Mouse (Mus musculus): Measurements from ENCODE around the gene Szt2. TPM values are rescaled to one million over a fixed set of nuclear protein-coding genes. Genes with fewer than 3 reads are reported as not detected.

The Szt2 gene
- polyA plus RNA-seq, 2 experiments, result 11.7 to 37.2 TPM

DNA sequence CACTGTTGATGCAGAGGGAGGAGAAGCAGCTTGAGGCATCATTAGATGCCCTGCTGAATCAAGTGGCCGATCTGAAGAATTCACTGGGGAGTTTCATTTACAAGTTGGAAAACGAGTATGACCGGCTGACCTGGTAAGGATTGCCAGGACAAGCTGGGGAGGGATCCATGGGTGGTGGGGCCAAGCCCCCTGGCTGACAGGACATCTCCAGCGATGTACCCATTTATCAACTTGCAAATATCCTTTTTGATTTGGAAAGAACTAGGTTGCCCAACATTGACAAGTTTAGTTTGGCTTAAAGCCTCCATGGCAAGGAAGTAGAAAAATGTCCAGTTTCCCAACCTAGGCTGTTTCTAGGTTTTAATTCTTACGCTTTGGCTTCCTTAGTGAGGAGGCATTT lies 1.8 kb upstream of the Szt2 start:
- Histone ChIP-seq H3K4me1 (ENCODE audit: control insufficient read depth, insufficient read depth, low read length) (peaks cover 11% of the 10 kb centered on the region), H3K9ac (ENCODE audit: low read depth, low read length, severe bottlenecking) (no peak overlapping the region), H3K4me3 (replicated peaks; ENCODE audit: low read length) (no peak overlapping the region), H3K27me3 (ENCODE audit: control insufficient read depth, insufficient read depth, low read length) (no peaks in the 10 kb centered on the region), H3K9me3 (ENCODE audit: control insufficient read depth, low read length) (no peaks in the 10 kb centered on the region), H3K36me3 (ENCODE audit: control insufficient read depth, insufficient read depth, low read length) (peaks cover 47% of the 10 kb centered on the region), H3K4me2 (replicated peaks; ENCODE audit: low read depth, low read length, severe bottlenecking) (no peak overlapping the region), H3K27ac (replicated peaks; ENCODE audit: low read depth, low read length) (no peak overlapping the region)
- no peak for DNase-seq (ENCODE audit: low spot score)
- no peak for TF ChIP-seq POLR2A (IDR thresholded peaks at IDR 0.05; ENCODE audit: borderline replicate concordance, extremely low read depth, insufficient read depth, insufficient read length)
- WGBS, result 88% methylated on average over 5 of the region's 5 CpGs
- no peak for ATAC-seq (ENCODE audit: low FRiP score, low read depth)

DNA sequence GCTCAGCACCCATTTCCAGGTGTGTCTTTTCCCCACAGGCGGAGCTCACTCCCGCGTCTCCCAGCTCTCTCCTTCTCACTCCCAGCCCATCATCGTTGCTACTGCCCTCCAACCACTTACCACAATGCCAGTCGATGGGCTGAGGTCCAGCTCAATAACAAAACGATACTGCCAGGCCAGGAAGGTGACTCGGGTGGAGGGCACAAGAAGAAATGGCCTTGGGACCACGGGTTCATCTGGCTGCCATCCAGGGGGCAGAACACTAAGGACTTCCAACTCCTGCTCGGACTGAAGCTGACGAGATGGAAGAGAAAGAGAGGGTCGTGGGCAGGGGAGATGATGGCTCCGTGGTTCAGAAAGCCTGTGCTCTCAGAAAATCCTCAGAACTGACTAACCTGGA lies 6.4 kb downstream of the Szt2 start:
- no peak overlapping the region for H3K27ac ChIP-seq (replicated peaks; ENCODE audit: low read depth, low read length)
- H3K9ac ChIP-seq (ENCODE audit: low read depth, low read length, severe bottlenecking), result no peak overlapping the region
- peaks cover 54% of the 10 kb centered on the region for H3K36me3 ChIP-seq (ENCODE audit: control insufficient read depth, insufficient read depth, low read length)
- H3K4me3 ChIP-seq (replicated peaks; ENCODE audit: low read length), result no peak overlapping the region
- H3K4me2 ChIP-seq (replicated peaks; ENCODE audit: low read depth, low read length, severe bottlenecking), result no peak overlapping the region
- no peaks in the 10 kb centered on the region for H3K4me1 ChIP-seq (ENCODE audit: control insufficient read depth, insufficient read depth, low read length)
- 96% methylated on average over 12 of the region's 12 CpGs for WGBS
- H3K9me3 ChIP-seq (ENCODE audit: control insufficient read depth, low read length), result no peaks in the 10 kb centered on the region
- TF ChIP-seq POLR2A (IDR thresholded peaks at IDR 0.05; ENCODE audit: borderline replicate concordance, extremely low read depth, insufficient read depth, insufficient read length), result no peak
- DNase-seq (ENCODE audit: low spot score) (no peak), ATAC-seq (ENCODE audit: low FRiP score, low read depth) (no peak)
- H3K27me3 ChIP-seq (ENCODE audit: control insufficient read depth, insufficient read depth, low read length), result no peaks in the 10 kb centered on the region

DNA sequence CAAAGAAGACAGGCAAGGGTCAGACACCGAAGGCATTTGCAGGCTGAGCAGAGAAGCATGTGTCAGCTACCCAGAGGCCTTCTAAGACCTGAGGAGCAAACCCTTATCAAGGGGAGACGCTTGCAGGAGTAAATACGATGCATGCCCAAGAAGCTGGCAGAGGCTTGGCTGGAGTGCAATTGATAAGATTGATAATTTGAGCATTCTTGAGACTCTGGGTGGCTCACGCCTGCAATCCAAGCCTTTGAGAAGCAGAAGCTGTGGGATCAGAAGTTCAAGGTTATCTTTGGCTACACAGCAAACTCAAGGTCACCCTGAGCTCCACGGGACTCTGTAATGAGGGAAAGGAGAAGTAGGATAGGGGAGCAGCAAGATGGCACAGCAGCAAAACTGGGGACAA lies 7.2 kb downstream of the Szt2 start:
- no peak overlapping the region for H3K4me3 ChIP-seq (replicated peaks; ENCODE audit: low read length)
- no peak for ATAC-seq (ENCODE audit: low FRiP score, low read depth)
- H3K27ac ChIP-seq (replicated peaks; ENCODE audit: low read depth, low read length), result no peak overlapping the region
- H3K27me3 ChIP-seq (ENCODE audit: control insufficient read depth, insufficient read depth, low read length), result no peaks in the 10 kb centered on the region
- no peak overlapping the region for H3K9ac ChIP-seq (ENCODE audit: low read depth, low read length, severe bottlenecking)
- H3K4me2 ChIP-seq (replicated peaks; ENCODE audit: low read depth, low read length, severe bottlenecking), result no peak overlapping the region
- H3K4me1 ChIP-seq (ENCODE audit: control insufficient read depth, insufficient read depth, low read length), result no peaks in the 10 kb centered on the region
- DNase-seq (ENCODE audit: low spot score), result no peak
- TF ChIP-seq POLR2A (IDR thresholded peaks at IDR 0.05; ENCODE audit: borderline replicate concordance, extremely low read depth, insufficient read depth, insufficient read length), result no peak
- WGBS, result 90% methylated on average over 5 of the region's 5 CpGs
- H3K9me3 ChIP-seq (ENCODE audit: control insufficient read depth, low read length), result no peaks in the 10 kb centered on the region
- H3K36me3 ChIP-seq (ENCODE audit: control insufficient read depth, insufficient read depth, low read length), result peaks cover 62% of the 10 kb centered on the region

DNA sequence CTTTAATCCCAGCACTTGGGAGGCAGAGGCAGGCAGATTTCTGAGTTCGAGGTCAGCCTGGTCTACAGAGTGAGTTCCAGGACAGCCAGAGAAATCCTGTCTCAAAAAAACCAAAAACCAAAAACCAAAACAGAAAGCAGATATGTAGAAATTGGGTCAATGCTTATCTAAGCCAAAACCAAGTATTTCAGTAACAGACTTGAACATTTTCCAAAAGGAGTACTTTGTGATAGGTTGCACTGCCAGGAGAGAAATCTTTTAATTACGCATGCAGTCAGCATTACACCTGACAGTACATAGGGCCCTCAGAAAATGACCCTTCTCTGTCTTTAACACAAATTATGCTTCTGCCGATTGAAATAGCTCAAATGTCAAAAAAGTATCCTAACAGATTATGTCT lies 7.7 kb downstream of the Szt2 start:
- Histone ChIP-seq H3K4me3 (replicated peaks; ENCODE audit: low read length) (no peak overlapping the region), H3K4me2 (replicated peaks; ENCODE audit: low read depth, low read length, severe bottlenecking) (no peak overlapping the region), H3K9ac (ENCODE audit: low read depth, low read length, severe bottlenecking) (no peak overlapping the region), H3K27ac (replicated peaks; ENCODE audit: low read depth, low read length) (no peak overlapping the region), H3K27me3 (ENCODE audit: control insufficient read depth, insufficient read depth, low read length) (no peaks in the 10 kb centered on the region), H3K36me3 (ENCODE audit: control insufficient read depth, insufficient read depth, low read length) (peaks cover 67% of the 10 kb centered on the region), H3K4me1 (ENCODE audit: control insufficient read depth, insufficient read depth, low read length) (no peaks in the 10 kb centered on the region), H3K9me3 (ENCODE audit: control insufficient read depth, low read length) (no peaks in the 10 kb centered on the region)
- no peak for TF ChIP-seq POLR2A (IDR thresholded peaks at IDR 0.05; ENCODE audit: borderline replicate concordance, extremely low read depth, insufficient read depth, insufficient read length)
- WGBS, result 88% methylated on average over 3 of the region's 3 CpGs
- ATAC-seq (ENCODE audit: low FRiP score, low read depth) (no peak), DNase-seq (ENCODE audit: low spot score) (no peak)

DNA sequence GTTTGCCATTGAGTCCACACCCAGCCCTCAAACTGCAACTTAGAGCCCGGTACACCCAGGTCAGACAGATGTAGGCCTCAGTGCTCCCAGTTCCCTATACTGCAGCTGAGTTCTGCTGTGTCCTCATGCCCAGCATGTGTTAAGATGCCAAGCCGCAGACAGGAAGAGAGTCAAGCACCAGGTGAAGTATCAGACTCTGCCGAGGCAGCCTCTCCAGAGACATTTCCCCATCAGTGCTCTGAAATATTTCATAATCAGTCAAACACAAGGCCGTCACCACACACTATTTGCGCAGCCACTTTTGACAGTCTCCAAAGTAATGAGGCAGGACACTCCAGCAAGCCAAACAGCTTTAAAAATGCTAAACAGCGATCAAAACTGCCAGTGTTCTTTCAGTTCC lies 10.7 kb downstream of the Szt2 start:
- no peaks in the 10 kb centered on the region for H3K9me3 ChIP-seq (ENCODE audit: control insufficient read depth, low read length)
- 93% methylated on average over 6 of the region's 6 CpGs for WGBS

DNA sequence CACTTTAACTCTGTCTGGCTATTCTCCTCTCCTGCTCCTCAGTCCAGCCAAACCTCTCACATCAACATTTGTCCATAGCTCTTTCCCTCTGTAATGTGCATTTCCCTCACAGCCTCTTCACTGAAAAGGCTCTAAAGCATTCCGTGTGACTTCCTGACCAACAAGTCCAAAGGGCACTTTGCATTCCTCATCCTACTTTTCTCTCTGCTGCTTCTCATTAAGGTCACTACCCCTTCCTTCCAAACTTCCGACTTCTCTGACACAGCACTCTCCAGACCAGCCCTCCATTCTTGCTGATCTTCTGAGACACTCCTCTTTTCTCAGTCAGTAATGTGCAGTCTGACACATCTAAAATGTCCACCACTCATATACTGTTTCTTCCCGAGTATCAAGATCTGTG lies 12.6 kb downstream of the Szt2 start:
- Histone ChIP-seq H3K4me3 (replicated peaks; ENCODE audit: low read length) (no peak overlapping the region), H3K4me1 (ENCODE audit: control insufficient read depth, insufficient read depth, low read length) (no peaks in the 10 kb centered on the region), H3K9ac (ENCODE audit: low read depth, low read length, severe bottlenecking) (no peak overlapping the region), H3K36me3 (ENCODE audit: control insufficient read depth, insufficient read depth, low read length) (peaks cover 93% of the 10 kb centered on the region), H3K9me3 (ENCODE audit: control insufficient read depth, low read length) (no peaks in the 10 kb centered on the region), H3K27me3 (ENCODE audit: control insufficient read depth, insufficient read depth, low read length) (no peaks in the 10 kb centered on the region), H3K4me2 (replicated peaks; ENCODE audit: low read depth, low read length, severe bottlenecking) (no peak overlapping the region), H3K27ac (replicated peaks; ENCODE audit: low read depth, low read length) (no peak overlapping the region)
- 70% methylated on average over 3 of the region's 3 CpGs for WGBS
- no peak for ATAC-seq (ENCODE audit: low FRiP score, low read depth)
- no peak for TF ChIP-seq POLR2A (IDR thresholded peaks at IDR 0.05; ENCODE audit: borderline replicate concordance, extremely low read depth, insufficient read depth, insufficient read length)
- DNase-seq (ENCODE audit: low spot score), result no peak

More for the DNA sequence above, 10.7 kb downstream of the Szt2 start:
- Histone ChIP-seq H3K4me1 (ENCODE audit: control insufficient read depth, insufficient read depth, low read length) (no peaks in the 10 kb centered on the region), H3K27me3 (ENCODE audit: control insufficient read depth, insufficient read depth, low read length) (no peaks in the 10 kb centered on the region), H3K9ac (ENCODE audit: low read depth, low read length, severe bottlenecking) (no peak overlapping the region), H3K27ac (replicated peaks; ENCODE audit: low read depth, low read length) (no peak overlapping the region), H3K4me2 (replicated peaks; ENCODE audit: low read depth, low read length, severe bottlenecking) (no peak overlapping the region), H3K36me3 (ENCODE audit: control insufficient read depth, insufficient read depth, low read length) (peaks cover 92% of the 10 kb centered on the region), H3K4me3 (replicated peaks; ENCODE audit: low read length) (no peak overlapping the region)
- ATAC-seq (ENCODE audit: low FRiP score, low read depth), result no peak
- no peak for TF ChIP-seq POLR2A (IDR thresholded peaks at IDR 0.05; ENCODE audit: borderline replicate concordance, extremely low read depth, insufficient read depth, insufficient read length)
- no peak for DNase-seq (ENCODE audit: low spot score)
